In genomic region chr11:88198223-88198622, GRCm38 (mm10) we compare ENCODE assay signal across 18 mouse cellular contexts.
"Had no signal": no experiment of that assay in that cellular context is flagged by ENCODE, and none has a peak within 500 bp of the region (broad histone marks: within the 10 kb centered on the region; RNA-seq: fewer than 3 reads in every experiment).

No protein-coding gene starts in this region.

- H3K9me3 ChIP-seq: limb, embryonic 12.5 days; limb, embryonic 15.5 days; neural tube, embryonic 12.5 days; stomach, embryonic 15.5 days had no signal

- H3K9ac ChIP-seq: limb, embryonic 12.5 days; limb, embryonic 15.5 days; liver, embryonic 14.5 days; liver, postnatal 0 days; lung, embryonic 14.5 days; neural tube, embryonic 12.5 days; stomach, embryonic 15.5 days had no signal

- H3K4me2 ChIP-seq: limb, embryonic 12.5 days; limb, embryonic 15.5 days; liver, embryonic 11.5 days; lung, embryonic 14.5 days; neural tube, embryonic 12.5 days; stomach, embryonic 15.5 days had no signal

- H3K27ac ChIP-seq: layer of hippocampus, adult 2 months; left cerebral cortex, adult 2 months; limb, embryonic 12.5 days; limb, embryonic 15.5 days; liver, embryonic 14.5 days; macrophage; neural tube, embryonic 12.5 days; stomach, embryonic 15.5 days had no signal

- H3K36me3 ChIP-seq: limb, embryonic 12.5 days; limb, embryonic 15.5 days; neural tube, embryonic 12.5 days; stomach, embryonic 15.5 days had no signal

- H3K4me3 ChIP-seq: layer of hippocampus, adult 2 months; left cerebral cortex, adult 2 months; limb, embryonic 12.5 days; limb, embryonic 15.5 days; neural tube, embryonic 12.5 days; stomach, embryonic 15.5 days had no signal

- DNase-seq: kidney, adult 9 months; kidney, postnatal 14 days; layer of hippocampus, adult 9-11 months; liver, postnatal 0 days; lung, embryonic 14.5 days; midbrain, embryonic 14.5 days; right cerebral cortex, postnatal 25 days; spleen, adult 18-20 months; thymus, postnatal 36 days had no signal

- ATAC-seq: liver, postnatal 0 days had no signal
